In genomic region chr7:109559536-109559935, GRCm38 (mm10) we compare ENCODE assay signal across 8 mouse cellular contexts. TPM values are rescaled to one million over a fixed set of nuclear protein-coding genes. Genes with fewer than 3 reads are reported as not detected.
DNase-seq lines count a peak whose midpoint lies in the region; ATAC-seq lines count a peak whose summit lies in the region.

No protein-coding gene starts in this region.

- H3K4me2 ChIP-seq in hindbrain, embryonic 16.5 days (ENCODE audit: low read length): no peak overlapping the region
- H3K4me2 ChIP-seq in hindbrain, embryonic 13.5 days: no peak overlapping the region
- no peak overlapping the region for H3K4me2 ChIP-seq in lung, embryonic 16.5 days (ENCODE audit: low read depth, low read length)

- ATAC-seq in hindbrain, embryonic 16.5 days: peak; percentile 63
- ATAC-seq in hindbrain, embryonic 13.5 days (ENCODE audit: low FRiP score): no peak
- peak; percentile 42 for ATAC-seq in lung, embryonic 16.5 days (ENCODE audit: low read depth)

- H3K9ac ChIP-seq in hindbrain, embryonic 16.5 days (ENCODE audit: low read depth, low read length): no peak overlapping the region
- no peak overlapping the region for H3K9ac ChIP-seq in hindbrain, embryonic 13.5 days
- H3K9ac ChIP-seq in lung, embryonic 16.5 days (ENCODE audit: low read length): peak overlapping the region; percentile 45

- WGBS in hindbrain, embryonic 16.5 days: 46% methylated on average over 6 of the region's 6 CpGs
- WGBS in hindbrain, embryonic 13.5 days: 52% methylated on average over 6 of the region's 6 CpGs
- WGBS in lung, embryonic 16.5 days: 15% methylated on average over 6 of the region's 6 CpGs

- H3K4me1 ChIP-seq in hindbrain, embryonic 16.5 days (ENCODE audit: control insufficient read depth, insufficient read depth, low read depth, low read length): no peaks in the 10 kb centered on the region
- peaks cover 11% of the 10 kb centered on the region; the same call in 1 of the 2 replicates for H3K4me1 ChIP-seq in hindbrain, embryonic 13.5 days (replicated peaks)
- H3K4me1 ChIP-seq in lung, embryonic 16.5 days (replicated peaks; ENCODE audit: control insufficient read depth, insufficient read depth, low read length): peaks cover 41% of the 10 kb centered on the region

- no peaks in the 10 kb centered on the region for H3K36me3 ChIP-seq in hindbrain, embryonic 16.5 days (ENCODE audit: control insufficient read depth, insufficient read depth, low read length)
- peaks cover 3% of the 10 kb centered on the region; the same call in 1 of the 2 replicates for H3K36me3 ChIP-seq in hindbrain, embryonic 13.5 days
- peaks cover 8% of the 10 kb centered on the region for H3K36me3 ChIP-seq in lung, embryonic 16.5 days (ENCODE audit: control insufficient read depth, insufficient read depth, low read length)

- no peaks in the 10 kb centered on the region for H3K27me3 ChIP-seq in hindbrain, embryonic 16.5 days (replicated peaks; ENCODE audit: control insufficient read depth, insufficient read depth, low read length)
- no peaks in the 10 kb centered on the region for H3K27me3 ChIP-seq in hindbrain, embryonic 13.5 days
- no peaks in the 10 kb centered on the region for H3K27me3 ChIP-seq in lung, embryonic 16.5 days (ENCODE audit: control insufficient read depth, insufficient read depth, low read depth, low read length)

- no peak overlapping the region for H3K27ac ChIP-seq in hindbrain, embryonic 16.5 days (ENCODE audit: low read depth, low read length)
- H3K27ac ChIP-seq in hindbrain, embryonic 13.5 days: no peak overlapping the region
- H3K27ac ChIP-seq in lung, embryonic 16.5 days (ENCODE audit: low read length): peak overlapping the region; percentile 80

- peak; percentile 76 for DNase-seq in adrenal gland, postnatal 10 days
- peak; percentile 43 to 53 for DNase-seq in gastrocnemius, postnatal 36 days
- no peak for DNase-seq in ovary, postnatal 36 days (ENCODE audit: low spot score)
- no peak for DNase-seq in right cerebral cortex, postnatal 14 days
- DNase-seq in left cerebral cortex, adult 9 months (ENCODE audit: low spot score in 2 of 2): no peak

- H3K9me3 ChIP-seq in hindbrain, embryonic 16.5 days (ENCODE audit: control insufficient read depth, low read length): no peaks in the 10 kb centered on the region
- no peaks in the 10 kb centered on the region for H3K9me3 ChIP-seq in hindbrain, embryonic 13.5 days
- no peaks in the 10 kb centered on the region for H3K9me3 ChIP-seq in lung, embryonic 16.5 days (ENCODE audit: control insufficient read depth, low read length)

- intact Hi-C loops in gastrocnemius, postnatal 36 days (cut with DNase I): no loop called here

- no peak overlapping the region for H3K4me3 ChIP-seq in hindbrain, embryonic 16.5 days (ENCODE audit: low read length)
- H3K4me3 ChIP-seq in hindbrain, embryonic 13.5 days: no peak overlapping the region
- H3K4me3 ChIP-seq in lung, embryonic 16.5 days (ENCODE audit: low read length): no peak overlapping the region

RNA-seq across cellular contexts. Expression of gene Rpl27a, which starts 40.6 kb away (rescaled TPM):
- 76.0 and 80.8 TPM in 2 replicates for polyA plus RNA-seq in hindbrain, embryonic 16.5 days (2015; fragmentation: Nextera tagmentation; extraction: Ambion mirVana)
- 89.0 TPM in 2 replicates for polyA plus RNA-seq in hindbrain, embryonic 13.5 days (2015; fragmentation: Nextera tagmentation; extraction: Ambion mirVana)
- total RNA-seq in adrenal gland, postnatal 10 days (2021): 100 to 1,000 TPM; 227 to 237 TPM
- total RNA-seq in gastrocnemius, postnatal 36 days (2021): 10 to 100 TPM; 63.3 to 79.1 TPM
- 126 and 134 TPM in 2 replicates for polyA plus RNA-seq in lung, embryonic 16.5 days (2015; fragmentation: Nextera tagmentation; extraction: Ambion mirVana)

RNA-seq across cellular contexts. Expression of gene Trim66, which starts 51.6 kb away (rescaled TPM):
- polyA plus RNA-seq in hindbrain, embryonic 16.5 days (2015; fragmentation: Nextera tagmentation; extraction: Ambion mirVana): 0.91 and 1.4 TPM in 2 replicates
- 0.22 and 0.34 TPM in 2 replicates for polyA plus RNA-seq in hindbrain, embryonic 13.5 days (2015; fragmentation: Nextera tagmentation; extraction: Ambion mirVana)
- total RNA-seq in adrenal gland, postnatal 10 days (2021): under 1 TPM; 0.48 to 0.85 TPM
- under 1 TPM; 0.07 to 0.18 TPM for total RNA-seq in gastrocnemius, postnatal 36 days (2021)
- 0.03 and 0.13 TPM in 2 replicates for polyA plus RNA-seq in lung, embryonic 16.5 days (2015; fragmentation: Nextera tagmentation; extraction: Ambion mirVana)

Comparison
In these comparisons a context has a peak if more than half of its experiments do, and no peak if none do; other contexts are left out.
1. DNase-seq: peak in adrenal gland, postnatal 10 days (single experiment) and gastrocnemius, postnatal 36 days (2 of 2); none in ovary, postnatal 36 days (single experiment), right cerebral cortex, postnatal 14 days (single experiment) and left cerebral cortex, adult 9 months (0 of 2).